ENCODE assay signal across 22 mouse cellular contexts in the genomic region with DNA sequence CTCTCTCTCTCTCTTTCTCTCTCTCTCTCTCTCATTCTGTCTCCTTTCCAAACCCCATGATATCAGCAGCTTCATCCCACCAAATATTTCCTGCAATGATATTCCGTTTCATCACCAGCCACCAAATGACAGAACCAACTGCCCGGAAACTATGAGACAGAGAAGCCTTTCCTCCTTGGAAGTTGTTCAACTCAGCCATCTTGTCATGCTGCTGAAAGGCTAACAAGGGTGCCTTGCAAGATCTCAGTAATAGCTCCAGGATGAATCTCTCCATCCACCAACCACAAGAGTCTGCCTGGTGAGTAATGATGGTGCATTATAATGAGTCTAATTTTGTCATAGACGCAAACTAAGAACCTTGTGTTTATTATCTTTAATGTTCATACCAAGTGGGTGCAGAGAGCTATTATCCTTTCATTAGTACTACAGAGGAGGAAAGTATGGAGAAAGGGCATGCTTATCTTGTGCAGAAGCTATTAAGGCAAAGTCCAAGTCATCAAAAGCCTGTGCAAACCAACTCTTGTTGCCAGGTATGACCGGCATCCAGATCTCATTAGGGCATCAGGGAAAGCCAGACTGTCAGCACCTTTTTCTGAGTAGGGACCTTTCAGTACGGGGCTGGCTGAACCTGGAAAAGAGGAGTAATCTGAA. TPM values are rescaled to one million over a fixed set of nuclear protein-coding genes. Genes with fewer than 3 reads are reported as not detected.
"Had no signal": no experiment of that assay in that cellular context is flagged by ENCODE, and none has a peak within 500 bp of the region (broad histone marks: within the 10 kb centered on the region; RNA-seq: fewer than 3 reads in every experiment).

No protein-coding gene starts in this region.

- H3K27me3 ChIP-seq: limb, embryonic 13.5 days; midbrain, embryonic 13.5 days; neural tube, embryonic 13.5 days had no signal

- H3K9me3 ChIP-seq: limb, embryonic 13.5 days had no signal

- H3K36me3 ChIP-seq: limb, embryonic 10.5 days; limb, embryonic 13.5 days; midbrain, embryonic 10.5 days; midbrain, embryonic 13.5 days; neural tube, embryonic 13.5 days had no signal

- ATAC-seq: liver, postnatal 0 days; lung, postnatal 0 days; midbrain, embryonic 13.5 days; midbrain, embryonic 16.5 days had no signal

- H3K4me1 ChIP-seq: limb, embryonic 13.5 days; midbrain, embryonic 13.5 days; neural tube, embryonic 13.5 days had no signal

- H3K4me3 ChIP-seq: layer of hippocampus, adult 2 months; limb, embryonic 10.5 days; limb, embryonic 13.5 days; midbrain, embryonic 10.5 days; midbrain, embryonic 13.5 days; myocyte; neural tube, embryonic 13.5 days had no signal

- H3K4me2 ChIP-seq: limb, embryonic 13.5 days; lung, embryonic 14.5 days; midbrain, embryonic 13.5 days; neural tube, embryonic 13.5 days had no signal

- DNase-seq: kidney, adult 9 months; kidney, postnatal 14 days; layer of hippocampus, adult 9-11 months; liver; liver, postnatal 0 days; lung, embryonic 14.5 days; retina, postnatal 1 day; thymus, postnatal 25 days had no signal

- H3K27ac ChIP-seq: layer of hippocampus, adult 2 months; limb, embryonic 10.5 days; limb, embryonic 13.5 days; liver, embryonic 14.5 days; macrophage; midbrain, embryonic 10.5 days; midbrain, embryonic 13.5 days; neural tube, embryonic 13.5 days had no signal

- H3K9ac ChIP-seq: limb, embryonic 13.5 days; liver, embryonic 14.5 days; liver, postnatal 0 days; lung, embryonic 14.5 days; midbrain, embryonic 13.5 days; neural tube, embryonic 13.5 days had no signal

RNA-seq across cellular contexts. Expression of gene Rasl11a, which starts 28.2 kb away (rescaled TPM):
- total RNA-seq: megakaryocyte, adult 5-6 weeks; monocyte, adult 5-6 weeks; neutrophil, adult 5-6 weeks had no signal
- polyA plus RNA-seq: macrophage had no signal
